Mouse (Mus musculus) erythroblast, embryonic 14.5 days (primary cell): Measurements from ENCODE around the gene Shisa9.

ENCODE experiments used
- GATA1 ChIP-seq: IDR thresholded peaks from 2 replicates; pipeline ENCODE4 v1.6.1; 2012; ENCODE audit warnings: low read length, inconsistent platforms, mixed read lengths
- TAL1 ChIP-seq: IDR thresholded peaks from 3 replicates; pipeline ENCODE4 v1.6.1; 2012; ENCODE audit warnings: low read length, inconsistent platforms, mixed read lengths

DNA sequence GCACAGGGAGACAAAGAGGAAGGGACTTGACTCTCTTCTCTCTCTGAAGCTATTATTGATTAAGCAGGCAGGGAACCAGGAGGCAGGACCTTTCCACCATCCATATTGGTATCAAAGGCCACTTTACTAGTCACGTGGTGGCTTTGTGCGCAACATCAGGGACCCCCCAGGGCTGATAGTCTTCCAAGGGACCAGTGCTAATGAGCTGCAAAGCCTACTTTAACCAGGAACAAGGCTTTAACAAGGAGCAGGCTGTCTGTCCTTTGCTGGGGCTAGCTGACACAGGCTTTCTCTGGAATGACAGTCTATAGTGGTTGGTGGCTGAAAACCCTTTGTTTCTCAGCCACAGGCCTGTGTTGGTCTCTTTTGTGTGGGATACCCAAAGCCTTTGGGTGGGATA, 92.8 kb downstream of the Shisa9 start:
- TF ChIP-seq GATA1: no peak
- TF ChIP-seq TAL1: no peak
